In the genomic region with DNA sequence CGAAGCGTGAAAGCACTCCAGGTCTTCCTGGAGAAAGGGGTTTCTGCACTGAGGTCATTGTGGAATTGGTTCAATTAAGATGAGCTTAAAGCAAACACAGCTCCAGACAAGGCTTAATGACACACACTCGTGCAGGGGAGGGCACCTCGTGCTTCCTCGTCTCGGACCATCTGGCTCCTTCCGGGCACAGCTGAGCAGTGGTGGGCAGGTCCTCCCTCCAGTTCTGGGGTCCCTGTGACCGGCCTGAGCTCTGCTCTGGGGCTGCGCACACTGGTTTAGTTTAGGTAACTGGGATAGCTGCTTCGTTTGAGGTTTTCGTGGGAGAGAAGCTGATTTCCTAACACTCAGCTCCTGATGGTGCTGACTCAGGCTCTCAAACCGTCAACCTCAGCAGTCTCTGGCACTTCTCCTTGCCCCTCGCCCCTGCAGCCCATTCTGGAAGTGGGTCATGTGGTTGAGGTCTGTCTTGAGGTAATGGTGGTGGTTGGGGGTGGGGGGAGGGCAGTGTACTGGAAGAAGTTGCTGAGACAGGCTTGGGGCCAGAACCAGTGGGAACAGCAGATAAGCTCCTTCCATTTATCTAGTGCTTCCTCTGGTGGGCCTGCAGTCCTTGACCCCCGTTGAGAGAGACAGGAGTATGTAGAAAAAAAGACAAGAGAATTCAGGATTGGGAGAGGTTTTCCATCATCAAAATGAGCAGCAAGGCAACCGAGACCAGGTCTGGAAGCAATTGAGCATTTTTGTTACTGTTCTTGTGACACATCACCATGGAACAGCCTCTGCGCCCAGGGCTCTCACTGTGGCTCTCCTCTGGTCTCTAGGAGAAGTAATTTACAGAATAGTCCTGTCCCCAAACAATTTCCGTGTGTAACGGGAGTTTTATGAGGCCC, we compare ENCODE assay signal across 7 mouse cellular contexts. TPM values are rescaled to one million over a fixed set of nuclear protein-coding genes. Genes with fewer than 3 reads are reported as not detected.
DNase-seq lines count a peak whose midpoint lies in the region; ATAC-seq and TF ChIP-seq lines count a peak whose summit lies in the region.

No protein-coding gene starts in this region.

- no peaks in the 10 kb centered on the region for H3K27me3 ChIP-seq in lung, embryonic 14.5 days (ENCODE audit: insufficient read depth, low read length)
- H3K27me3 ChIP-seq in limb, embryonic 13.5 days = no peaks in the 10 kb centered on the region

- peak; percentile 58 for DNase-seq in lung, embryonic 14.5 days
- DNase-seq in lung, postnatal 14 days = no peak
- peak; percentile 11 for DNase-seq in c-Kit-positive CD71-positive TER-119-negative erythroid progenitor cells, embryonic 14.5 days (ENCODE audit: low read depth)
- DNase-seq in spleen, postnatal 36 days (ENCODE audit: low spot score in 2 of 2) = peak; percentile 20 to 22
- no peak for DNase-seq in right cerebral cortex, adult 18-20 months

- 28% methylated on average over 18 of the region's 18 CpGs for WGBS in lung, embryonic 14.5 days
- WGBS in limb, embryonic 13.5 days = 16% methylated on average over 18 of the region's 18 CpGs

- H3K4me1 ChIP-seq in lung, embryonic 14.5 days (ENCODE audit: insufficient read depth) = peaks cover 27% of the 10 kb centered on the region
- peaks cover 45% of the 10 kb centered on the region for H3K4me1 ChIP-seq in limb, embryonic 13.5 days

- H3K36me3 ChIP-seq in lung, embryonic 14.5 days (ENCODE audit: insufficient read depth) = peaks cover 15% of the 10 kb centered on the region; the same call in 1 of the 2 replicates
- peaks cover 29% of the 10 kb centered on the region for H3K36me3 ChIP-seq in limb, embryonic 13.5 days

- H3K9ac ChIP-seq in lung, embryonic 14.5 days = no peak overlapping the region; the same call in 1 of the 2 replicates
- peak overlapping the region; percentile 40; the same call in 1 of the 2 replicates for H3K9ac ChIP-seq in limb, embryonic 13.5 days

- ATAC-seq in lung, embryonic 14.5 days (ENCODE audit: insufficient read depth) = peak; percentile 61
- ATAC-seq in hematopoietic stem cell, adult 5-6 weeks (replicated peaks in 1 of 2; ENCODE audit: insufficient read depth in 1 of 2, low FRiP score in 2 of 2, low TSS enrichment in 1 of 2, low read depth in 1 of 2, poor library complexity in 2 of 2, severe bottlenecking in 2 of 2) = peak; percentile 87 to 89
- ATAC-seq in limb, embryonic 13.5 days (ENCODE audit: low FRiP score, low read depth) = peak; percentile 72

- H3K4me2 ChIP-seq in lung, embryonic 14.5 days = no peak overlapping the region
- peak overlapping the region; percentile 30 for H3K4me2 ChIP-seq in limb, embryonic 13.5 days (replicated peaks)

- H3K27ac ChIP-seq in lung, embryonic 14.5 days (ENCODE audit: low read depth) = peak overlapping the region; percentile 77
- peak overlapping the region; percentile 80 for H3K27ac ChIP-seq in limb, embryonic 13.5 days

- no peak overlapping the region for H3K4me3 ChIP-seq in lung, embryonic 14.5 days (ENCODE audit: low read depth, low read length)
- H3K4me3 ChIP-seq in limb, embryonic 13.5 days = no peak overlapping the region

- no peaks in the 10 kb centered on the region for H3K9me3 ChIP-seq in lung, embryonic 14.5 days (ENCODE audit: low read depth, low read length)
- H3K9me3 ChIP-seq in limb, embryonic 13.5 days = no peaks in the 10 kb centered on the region

- TF ChIP-seq CTCF in lung, embryonic 14.5 days (IDR thresholded peaks at IDR 0.05; ENCODE audit: low read depth) = no peak

RNA-seq across cellular contexts. Expression of gene Umps, which starts 44.5 kb away (rescaled TPM):
- polyA plus RNA-seq in lung, embryonic 14.5 days (2014; fragmentation: Nextera tagmentation; extraction: Ambion mirVana) = 69.9 and 71.1 TPM in 2 replicates
- total RNA-seq in hematopoietic stem cell, adult 5-6 weeks (2017) = 85.0 and 92.9 TPM in 2 replicates
- 57.8 and 58.2 TPM in 2 replicates for polyA plus RNA-seq in limb, embryonic 13.5 days (2015; fragmentation: Nextera tagmentation; extraction: Ambion mirVana)

Comparison
In these comparisons a context has a peak if more than half of its experiments do, and no peak if none do; other contexts are left out.
1. DNase-seq: peak in lung, embryonic 14.5 days (single experiment), c-Kit-positive CD71-positive TER-119-negative erythroid progenitor cells, embryonic 14.5 days (single experiment) and spleen, postnatal 36 days (2 of 2); none in lung, postnatal 14 days (single experiment) and right cerebral cortex, adult 18-20 months (single experiment).
2. Peak in every context shown above with its lines, with median percentiles within 50 percentile points of each other: ATAC-seq.